Mouse (Mus musculus) heart, postnatal 0 days (tissue): ENCODE results near the gene Ccnq.

ENCODE experiments used
- CTCF ChIP-seq: IDR thresholded peaks from 2 replicates; pipeline ENCODE4 v1.5.1; 2016; ENCODE audit warnings: antibody characterized with exemption, control low read depth, low read depth
- EP300 ChIP-seq: IDR thresholded peaks from 2 replicates; pipeline ENCODE4 v1.6.1; 2016; ENCODE audit warnings: antibody characterized with exemption, low read depth

DNA sequence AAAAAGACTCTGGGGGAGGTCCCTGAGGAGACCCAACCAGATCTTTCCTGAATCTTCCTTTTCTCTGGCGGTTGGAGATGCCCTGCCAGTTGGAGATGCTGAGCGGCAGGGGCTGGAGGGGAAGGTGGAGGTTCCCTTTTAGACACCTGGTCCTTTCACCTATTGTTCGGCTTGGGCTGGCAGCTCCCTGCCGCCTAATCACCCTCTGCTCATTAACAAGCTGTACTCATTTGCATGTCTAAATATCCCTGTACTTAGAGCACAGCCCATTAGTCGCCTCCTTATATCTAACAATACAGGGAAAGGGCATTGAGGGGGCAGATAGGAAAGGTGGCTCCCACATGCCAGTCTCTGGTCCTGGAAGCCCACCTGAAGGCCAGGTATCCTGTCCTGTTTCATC lies 40.5 kb upstream of the Ccnq start:
- TF ChIP-seq CTCF (no peak), EP300 (no peak)
